Mouse (Mus musculus): ENCODE results near the gene Camp. TPM values are rescaled to one million over a fixed set of nuclear protein-coding genes. Genes with fewer than 3 reads are reported as not detected.
A peak's percentile ranks its signal among the peaks of the same experiment; 100 is the strongest.
"Not testable (repeated sequence)": the region's sequence is repeated elsewhere in the genome, so short reads cannot be mapped to it uniquely, and the experiment has no call there.

The Camp gene
- polyA plus RNA-seq, 1 experiment from 2014 or later: 2.9 TPM

- peak; percentile 99 for ATAC-seq
- Histone ChIP-seq H3K27ac (peak within 1 kb of the TSS; percentile 61), H3K9ac (peak within 1 kb of the TSS; percentile 56), H3K4me3 (replicated peaks) (peak within 1 kb of the TSS; percentile 54), H3K4me2 (replicated peaks) (peak within 1 kb of the TSS; percentile 90), H3K4me1 (replicated peaks) (peaks cover 4% of the 10 kb centered on the region), H3K36me3 (no peaks in the 10 kb centered on the region), H3K27me3 (replicated peaks) (no peaks in the 10 kb centered on the region), H3K9me3 (no peaks in the 10 kb centered on the region)
- under 1% methylated on average over 32 of the region's 32 CpGs for WGBS
Measured at GRCm38 (mm10) chr9:109832391-109833087, 16.9 kb downstream of the Camp start, which contains the start of gene Nme6. Nme6 (plus strand) TSS chr9:109832749.

GRCm38 (mm10) chr9:109826181-109826580 lies 23.2 kb downstream of the Camp start:
- H3K4me3 ChIP-seq (replicated peaks): no peak overlapping the region
- no peak overlapping the region for H3K4me2 ChIP-seq (replicated peaks)
- WGBS: 71% methylated on average over 5 of the region's 5 CpGs
- no peaks in the 10 kb centered on the region for H3K4me1 ChIP-seq (replicated peaks)
- no peaks in the 10 kb centered on the region for H3K9me3 ChIP-seq
- H3K36me3 ChIP-seq: no peaks in the 10 kb centered on the region
- H3K9ac ChIP-seq: no peak overlapping the region
- no peak for ATAC-seq
- H3K27ac ChIP-seq: no peak overlapping the region
- no peaks in the 10 kb centered on the region for H3K27me3 ChIP-seq (replicated peaks)

- ATAC-seq: no peak
- 66% methylated on average over 4 of the region's 4 CpGs for WGBS
Measured at GRCm38 (mm10) chr9:109825739-109826138, 23.7 kb downstream of the Camp start.

GRCm38 (mm10) chr9:109816341-109816740 lies 33.1 kb downstream of the Camp start:
- H3K27me3 ChIP-seq (replicated peaks): no peaks in the 10 kb centered on the region
- no peaks in the 10 kb centered on the region for H3K4me1 ChIP-seq (replicated peaks)
- H3K4me3 ChIP-seq (replicated peaks): no peak overlapping the region
- H3K36me3 ChIP-seq: no peaks in the 10 kb centered on the region
- no peak overlapping the region for H3K9ac ChIP-seq
- H3K9me3 ChIP-seq: no peaks in the 10 kb centered on the region
- WGBS: 48% methylated on average over 6 of the region's 6 CpGs
- ATAC-seq: no peak
- no peak overlapping the region for H3K4me2 ChIP-seq (replicated peaks)
- no peak overlapping the region for H3K27ac ChIP-seq

More at GRCm38 (mm10) chr9:109825739-109826138, 23.7 kb downstream of the Camp start:
- Histone ChIP-seq H3K4me2 (replicated peaks) (no peak overlapping the region), H3K9ac (no peak overlapping the region), H3K9me3 (no peaks in the 10 kb centered on the region), H3K27ac (no peak overlapping the region), H3K4me1 (replicated peaks) (no peaks in the 10 kb centered on the region), H3K36me3 (no peaks in the 10 kb centered on the region), H3K4me3 (replicated peaks) (no peak overlapping the region), H3K27me3 (replicated peaks) (no peaks in the 10 kb centered on the region)

- 54% methylated on average over 7 of the region's 7 CpGs for WGBS
- no peaks in the 10 kb centered on the region for H3K4me1 ChIP-seq (replicated peaks)
- H3K27ac ChIP-seq: no peak overlapping the region
- no peaks in the 10 kb centered on the region for H3K36me3 ChIP-seq
- H3K4me2 ChIP-seq (replicated peaks): no peak overlapping the region
- no peak for ATAC-seq
- no peak overlapping the region for H3K9ac ChIP-seq
- H3K9me3 ChIP-seq: no peaks in the 10 kb centered on the region
- no peaks in the 10 kb centered on the region for H3K27me3 ChIP-seq (replicated peaks)
- H3K4me3 ChIP-seq (replicated peaks): no peak overlapping the region
Measured at GRCm38 (mm10) chr9:109813424-109813823, 36.0 kb downstream of the Camp start.

GRCm38 (mm10) chr9:109811980-109812379 lies 37.4 kb downstream of the Camp start, which contains the start of gene Spink8:
Spink8 (plus strand) TSS chr9:109812280.
- 57% methylated on average over 1 of the region's 1 CpGs for WGBS

GRCm38 (mm10) chr9:109807898-109808297 lies 41.5 kb downstream of the Camp start:
- no peaks in the 10 kb centered on the region for H3K36me3 ChIP-seq
- H3K9me3 ChIP-seq: no peaks in the 10 kb centered on the region
- no peak overlapping the region for H3K27ac ChIP-seq
- H3K27me3 ChIP-seq (replicated peaks): no peaks in the 10 kb centered on the region
- 45% methylated on average over 3 of the region's 3 CpGs for WGBS
- H3K4me2 ChIP-seq (replicated peaks): no peak overlapping the region
- no peak overlapping the region for H3K4me3 ChIP-seq (replicated peaks)
- no peaks in the 10 kb centered on the region for H3K4me1 ChIP-seq (replicated peaks)
- H3K9ac ChIP-seq: no peak overlapping the region
- no peak for ATAC-seq

More at GRCm38 (mm10) chr9:109811980-109812379, 37.4 kb downstream of the Camp start, which contains the start of gene Spink8:
- Histone ChIP-seq H3K36me3 (no peaks in the 10 kb centered on the region), H3K4me2 (replicated peaks) (no peak within 1 kb of the TSS), H3K4me1 (replicated peaks) (no peaks in the 10 kb centered on the region), H3K4me3 (replicated peaks) (no peak within 1 kb of the TSS), H3K27ac (no peak within 1 kb of the TSS), H3K27me3 (replicated peaks) (no peaks in the 10 kb centered on the region), H3K9ac (no peak within 1 kb of the TSS), H3K9me3 (no peaks in the 10 kb centered on the region)
- ATAC-seq: no peak

GRCm38 (mm10) chr9:109806695-109807293 lies 42.6 kb downstream of the Camp start:
- Histone ChIP-seq H3K4me3 (replicated peaks) (no peak overlapping the region), H3K4me1 (replicated peaks) (no peaks in the 10 kb centered on the region), H3K27me3 (replicated peaks) (no peaks in the 10 kb centered on the region), H3K9me3 (no peaks in the 10 kb centered on the region), H3K9ac (no peak overlapping the region), H3K36me3 (no peaks in the 10 kb centered on the region), H3K4me2 (replicated peaks) (no peak overlapping the region), H3K27ac (no peak overlapping the region)
- 87% methylated on average over 2 of the region's 2 CpGs for WGBS
- no peak for ATAC-seq

- WGBS: 37% methylated on average over 1 of the region's 1 CpGs
- no peak for ATAC-seq
- Histone ChIP-seq H3K4me1 (replicated peaks) (no peaks in the 10 kb centered on the region), H3K9me3 (no peaks in the 10 kb centered on the region), H3K9ac (no peak overlapping the region), H3K36me3 (no peaks in the 10 kb centered on the region), H3K27me3 (replicated peaks) (no peaks in the 10 kb centered on the region), H3K4me2 (replicated peaks) (no peak overlapping the region), H3K4me3 (replicated peaks) (no peak overlapping the region), H3K27ac (no peak overlapping the region)
Measured at GRCm38 (mm10) chr9:109806260-109806659, 43.2 kb downstream of the Camp start.

GRCm38 (mm10) chr9:109805596-109805995 lies 43.8 kb downstream of the Camp start:
- WGBS: 72% methylated on average over 2 of the region's 2 CpGs

GRCm38 (mm10) chr9:109798051-109798450 lies 51.4 kb downstream of the Camp start:
- no peak overlapping the region for H3K4me3 ChIP-seq (replicated peaks)
- no peaks in the 10 kb centered on the region for H3K4me1 ChIP-seq (replicated peaks)
- no peak overlapping the region for H3K27ac ChIP-seq
- no peaks in the 10 kb centered on the region for H3K36me3 ChIP-seq
- ATAC-seq: no peak
- WGBS: 96% methylated on average over 1 of the region's 1 CpGs
- H3K9me3 ChIP-seq: no peaks in the 10 kb centered on the region
- H3K4me2 ChIP-seq (replicated peaks): no peak overlapping the region
- H3K27me3 ChIP-seq (replicated peaks): no peaks in the 10 kb centered on the region
- no peak overlapping the region for H3K9ac ChIP-seq

More at GRCm38 (mm10) chr9:109805596-109805995, 43.8 kb downstream of the Camp start:
- not testable (repeated sequence) for H3K4me1 ChIP-seq (replicated peaks); ATAC-seq; H3K9me3 ChIP-seq; H3K27me3 ChIP-seq (replicated peaks); H3K9ac ChIP-seq; H3K27ac ChIP-seq; H3K36me3 ChIP-seq; H3K4me2 ChIP-seq (replicated peaks); H3K4me3 ChIP-seq (replicated peaks)

Data from intestine, embryonic 15.5 days (tissue).